Mouse (Mus musculus) gastrocnemius, adult 2 months (tissue): ENCODE results near the gene Cped1. TPM values are rescaled to one million over a fixed set of nuclear protein-coding genes. Genes with fewer than 3 reads are reported as not detected.
"Not testable (repeated sequence)": the region's sequence is repeated elsewhere in the genome, so short reads cannot be mapped to it uniquely, and the experiment has no call there.

Experiments used
- DNase-seq: peaks from one replicate; pipeline ENCODE4 v3.0.0; 2022
- H3K27ac ChIP-seq: fragments of 200-600 bp; 2 replicates; pipeline ENCODE4 v1.8.1; 2022; ENCODE audit warnings: mild to moderate bottlenecking
- H3K4me3 ChIP-seq: fragments of 200-600 bp; 2 replicates; pipeline ENCODE4 v1.8.1; 2022; ENCODE audit warnings: mild to moderate bottlenecking, moderate library complexity
- CTCF ChIP-seq: fragments of 200-600 bp; IDR thresholded peaks from 2 replicates; pipeline ENCODE4 v1.8.1; 2022; ENCODE audit warnings: antibody characterized with exemption, mild to moderate bottlenecking, moderate library complexity
- intact Hi-C: fragments of 180-260 bp; cut with DNase I; formaldehyde crosslinking; loops from one replicate; pipeline ENCODE4 v1.15.1; 2025
- total RNA-seq, 2 experiments: library from RNA; stranded (reverse); gene quantifications; 2 replicates each; pipeline ENCODE4 v1.2.3; 2021

The Cped1 gene
- total RNA-seq, 2 experiments from 2014 or later = 22.4 to 24.5 TPM

DNA sequence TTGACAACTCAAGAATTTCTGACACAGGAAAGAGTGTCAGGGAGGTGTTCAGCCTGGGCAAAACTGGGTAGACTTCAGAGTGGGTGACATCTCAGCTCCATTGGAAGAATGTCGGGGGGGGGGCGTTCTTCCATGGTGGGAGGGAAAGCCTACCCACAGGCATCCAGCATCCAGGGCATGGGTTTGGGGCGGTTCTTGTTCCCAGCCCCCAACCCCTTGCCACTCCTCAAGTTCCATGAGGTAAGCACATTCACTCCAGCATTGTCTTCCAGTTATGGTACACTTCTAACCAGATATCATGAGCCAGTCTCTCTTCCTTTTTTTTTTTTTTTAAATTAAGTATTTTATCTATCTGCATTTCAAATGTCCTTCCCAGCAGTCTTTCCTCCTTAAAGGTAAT, 118.0 kb downstream of the Cped1 start:
- intact Hi-C loops = no loop called here

DNA sequence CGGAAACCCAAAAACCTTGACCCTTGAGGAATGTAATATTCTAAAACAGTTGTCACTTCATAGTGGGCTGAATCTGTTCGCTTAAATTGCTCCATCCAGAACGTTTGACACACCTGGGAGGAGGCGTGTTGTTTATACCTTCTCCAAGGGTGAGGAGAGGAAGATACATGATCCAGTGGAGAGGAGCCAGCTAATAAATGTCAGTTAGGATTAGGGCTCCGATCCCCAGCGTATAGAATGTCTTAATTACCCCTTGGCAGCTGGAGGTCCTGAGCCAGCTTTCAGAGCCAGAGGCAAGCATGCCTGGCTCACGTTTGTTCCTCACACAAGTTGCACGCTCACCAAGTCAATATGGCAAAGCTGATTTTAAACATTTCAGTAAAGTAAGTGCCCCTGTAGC, 118.5 kb downstream of the Cped1 start:
- intact Hi-C loops = no loop called here
- DNase-seq = peak; percentile 37
- TF ChIP-seq CTCF = no peak
- H3K4me3 ChIP-seq = no peak overlapping the region
- H3K27ac ChIP-seq = no peak overlapping the region

More for the DNA sequence above, 118.0 kb downstream of the Cped1 start:
- TF ChIP-seq CTCF = no peak
- Histone ChIP-seq H3K4me3 (no peak overlapping the region), H3K27ac (no peak overlapping the region)
- no peak for DNase-seq

DNA sequence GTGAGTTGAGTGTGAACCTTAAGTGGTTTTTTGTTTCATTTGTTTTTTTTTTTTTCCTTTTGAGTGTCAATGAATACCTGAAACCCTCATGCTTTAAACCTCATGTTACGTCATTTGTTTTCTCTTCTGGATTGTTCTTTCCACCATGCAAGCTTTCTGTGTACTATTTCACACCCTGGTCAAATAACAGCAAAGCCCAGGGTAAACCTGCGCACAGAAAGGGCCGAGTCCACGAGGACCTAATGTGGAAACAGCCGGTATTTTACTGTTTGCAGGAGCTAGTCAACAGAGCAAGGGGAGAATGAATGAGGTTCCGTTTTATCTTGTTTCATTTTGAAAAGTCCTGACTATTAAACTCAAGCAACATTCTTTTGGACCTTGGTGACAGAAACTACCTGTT, 128.4 kb downstream of the Cped1 start:
- Histone ChIP-seq H3K4me3 (no peak overlapping the region), H3K27ac (no peak overlapping the region)
- no peak for TF ChIP-seq CTCF
- DNase-seq = no peak
- intact Hi-C loops = no loop called here

DNA sequence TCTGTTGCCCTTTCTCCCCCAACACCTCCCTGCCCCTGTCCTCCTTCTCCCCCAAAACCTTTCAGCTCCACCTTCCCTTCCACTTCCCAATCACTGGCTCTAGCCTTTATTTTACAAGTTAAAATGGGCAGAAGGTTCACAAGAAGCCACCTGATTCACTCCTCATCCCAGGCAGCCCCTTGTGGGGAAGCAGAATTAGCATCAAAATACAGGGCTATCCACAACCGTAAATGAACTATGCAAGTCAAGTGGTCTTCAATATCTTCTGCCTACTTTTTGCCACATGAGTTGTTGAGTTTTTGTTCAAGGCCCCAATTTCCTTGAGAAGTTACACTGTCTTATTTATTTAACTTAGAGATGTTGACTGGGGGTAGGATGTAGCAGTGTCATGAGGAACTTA, 131.0 kb downstream of the Cped1 start:
- H3K27ac ChIP-seq = no peak overlapping the region
- H3K4me3 ChIP-seq = no peak overlapping the region
- intact Hi-C loops = no loop called here
- no peak for TF ChIP-seq CTCF
- DNase-seq = no peak

DNA sequence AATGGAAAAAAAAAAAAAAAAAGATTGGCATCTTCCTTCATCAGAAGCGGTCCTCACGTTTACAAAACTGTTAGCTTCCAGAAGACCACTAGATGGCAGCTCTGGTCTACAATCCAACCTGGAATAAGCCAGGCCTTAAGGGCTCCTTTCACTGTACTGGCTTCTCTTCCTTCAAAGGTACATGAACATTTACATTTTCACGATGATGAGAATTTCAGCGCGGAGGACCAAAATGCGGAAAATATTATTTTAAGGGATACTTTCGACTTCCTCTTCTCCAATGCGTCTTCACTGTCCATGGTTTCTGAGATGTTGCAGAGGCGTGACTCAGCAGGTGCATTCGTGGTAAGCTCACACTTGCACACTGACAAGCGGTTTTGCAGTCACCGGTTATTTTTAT, 136.4 kb downstream of the Cped1 start:
- intact Hi-C loops = loop anchor here (5.0 kb wide), 1 partner anchor 370 kb away; no protein-coding TSS in a partner anchor
- peak; percentile 79 for TF ChIP-seq CTCF
- no peak overlapping the region for H3K27ac ChIP-seq

DNA sequence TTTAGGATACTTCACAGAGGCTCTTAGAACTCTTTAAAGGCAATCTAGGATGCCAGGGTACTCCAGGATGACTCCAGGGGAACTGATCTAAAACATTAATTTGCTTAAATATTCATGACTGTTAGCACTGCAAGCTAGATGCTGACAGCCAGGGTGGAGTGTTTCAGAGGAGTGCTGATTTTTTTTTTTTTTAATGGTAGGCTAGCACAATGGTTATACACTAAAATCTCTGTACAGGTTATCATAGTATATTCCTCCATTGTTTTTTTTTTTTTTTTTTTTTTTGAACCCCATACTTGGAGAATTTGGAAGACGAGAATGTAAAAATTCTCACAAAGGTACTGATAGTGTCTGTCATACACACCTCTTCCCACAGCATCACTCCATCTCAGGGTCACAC, 137.0 kb downstream of the Cped1 start:
- intact Hi-C loops = loop anchor here (5.0 kb wide), 1 partner anchor 370 kb away; no protein-coding TSS in a partner anchor
- no peak for TF ChIP-seq CTCF
- H3K4me3 ChIP-seq = no peak overlapping the region
- DNase-seq = no peak
- no peak overlapping the region for H3K27ac ChIP-seq

More for the DNA sequence above, 136.4 kb downstream of the Cped1 start:
- no peak for DNase-seq
- H3K4me3 ChIP-seq = no peak overlapping the region

DNA sequence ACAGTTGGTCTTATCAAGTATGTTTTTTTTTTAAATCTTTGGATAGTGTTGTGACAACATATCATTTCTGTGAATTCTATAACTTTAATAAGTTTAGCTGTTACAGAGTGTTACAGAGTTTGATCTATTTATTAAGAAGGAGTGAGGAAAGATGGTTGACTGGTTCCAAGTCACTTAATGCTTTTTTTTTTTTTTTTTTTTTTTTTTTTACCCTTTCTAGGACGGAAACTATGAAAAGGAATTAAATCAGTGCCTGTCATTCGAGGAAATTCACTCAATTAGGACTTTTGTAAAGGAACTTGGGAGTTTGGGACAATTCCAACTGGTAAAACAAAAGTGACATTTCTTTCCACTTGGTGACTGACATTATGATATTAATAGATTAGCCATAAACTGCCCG, 137.6 kb downstream of the Cped1 start:
- DNase-seq = no peak
- Histone ChIP-seq H3K27ac (no peak overlapping the region), H3K4me3 (no peak overlapping the region)
- TF ChIP-seq CTCF = no peak
- intact Hi-C loops = loop anchor here (5.0 kb wide), 1 partner anchor 369 kb away; no protein-coding TSS in a partner anchor

DNA sequence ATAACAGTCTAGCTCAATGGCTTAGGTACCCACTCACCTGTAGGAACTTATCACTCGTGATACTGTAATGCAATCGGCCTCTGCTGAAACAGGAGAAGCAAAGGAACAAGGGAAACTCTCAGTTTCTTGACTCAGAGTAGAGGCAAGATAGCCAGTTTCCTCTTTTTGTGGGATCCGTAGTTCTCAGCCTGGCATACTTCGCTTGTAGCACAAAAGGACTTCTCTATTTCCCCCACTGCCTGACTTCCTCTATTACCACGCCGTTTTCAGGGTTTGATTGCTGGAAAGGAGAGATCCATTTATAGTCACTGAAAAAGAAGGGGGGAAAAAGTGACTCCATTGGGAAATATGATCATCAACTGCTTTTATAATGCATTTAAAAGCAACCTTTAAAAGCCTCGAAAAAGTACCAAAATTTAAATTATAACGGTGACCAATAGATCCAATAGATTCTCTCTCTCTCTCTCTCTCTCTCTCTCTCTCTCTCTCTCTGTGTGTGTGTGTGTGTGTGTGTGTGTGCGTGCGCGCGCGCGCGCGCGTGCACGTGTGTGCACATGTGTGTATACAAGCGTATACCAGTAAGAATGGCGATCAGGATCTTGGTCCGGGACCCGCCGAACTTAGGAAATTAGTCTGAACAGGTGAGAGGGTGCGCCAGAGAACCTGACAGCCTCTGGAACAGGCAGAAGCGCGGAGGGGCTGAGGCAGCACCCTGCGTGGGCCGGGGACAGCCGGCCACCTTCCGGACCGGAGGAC, 139.0 kb downstream of the Cped1 start:
- not testable (repeated sequence) for H3K4me3 ChIP-seq, DNase-seq, H3K27ac ChIP-seq
- intact Hi-C loops = loop anchor here (5.0 kb wide), 1 partner anchor 368 kb away; no protein-coding TSS in a partner anchor

DNA sequence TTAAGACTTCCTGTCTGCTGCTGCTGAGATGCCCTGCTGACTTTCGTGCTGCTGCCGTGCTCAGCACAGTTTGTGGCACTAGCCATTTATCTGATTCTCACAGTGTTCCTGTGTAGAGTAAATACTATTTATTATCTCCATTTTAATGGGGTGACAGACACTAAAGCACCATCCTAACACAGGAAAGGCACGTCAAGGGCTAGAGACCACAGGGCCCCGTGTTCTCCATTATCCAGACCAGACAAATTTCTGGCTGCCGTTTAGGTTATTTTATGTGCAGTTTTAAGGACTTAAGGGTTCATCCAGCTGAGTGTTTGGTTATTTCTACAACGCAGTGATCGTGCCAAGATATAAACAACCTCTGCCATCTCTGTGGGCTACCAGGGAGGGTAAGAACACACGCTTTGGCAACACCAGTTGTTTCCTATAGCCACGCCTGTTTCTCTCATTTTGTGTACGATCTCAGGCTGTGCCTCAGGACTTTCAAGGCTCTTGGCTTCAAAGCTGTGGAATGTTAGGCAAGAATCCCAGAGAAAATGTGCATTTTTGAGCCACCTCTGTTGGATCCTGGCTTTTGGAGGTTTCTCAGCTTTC, 149.4 kb downstream of the Cped1 start:
- H3K27ac ChIP-seq = no peak overlapping the region
- no peak for TF ChIP-seq CTCF
- H3K4me3 ChIP-seq = no peak overlapping the region
- intact Hi-C loops = no loop called here
- no peak for DNase-seq

DNA sequence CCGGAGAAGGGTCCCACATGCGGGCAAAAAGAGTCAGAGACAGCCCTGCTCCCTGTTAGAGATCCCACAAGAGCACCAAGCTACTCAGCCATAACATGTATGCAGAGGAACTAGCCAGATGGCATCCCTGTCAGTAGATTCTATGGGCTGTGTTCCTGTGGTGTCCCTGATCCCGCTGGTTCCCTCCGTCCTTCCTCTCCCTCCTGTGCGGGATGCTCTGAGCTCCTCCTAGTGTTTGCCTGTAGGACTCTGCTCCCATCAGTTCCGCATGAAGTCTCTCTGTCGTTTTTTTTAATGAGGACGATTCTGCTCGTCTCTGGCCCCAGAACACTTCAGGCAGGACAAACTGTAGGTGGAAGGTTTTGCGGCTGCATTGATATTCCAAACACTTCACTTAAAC, 151.1 kb downstream of the Cped1 start:
- intact Hi-C loops = no loop called here
- DNase-seq = no peak
- no peak for TF ChIP-seq CTCF
- H3K4me3 ChIP-seq = no peak overlapping the region
- H3K27ac ChIP-seq = no peak overlapping the region

DNA sequence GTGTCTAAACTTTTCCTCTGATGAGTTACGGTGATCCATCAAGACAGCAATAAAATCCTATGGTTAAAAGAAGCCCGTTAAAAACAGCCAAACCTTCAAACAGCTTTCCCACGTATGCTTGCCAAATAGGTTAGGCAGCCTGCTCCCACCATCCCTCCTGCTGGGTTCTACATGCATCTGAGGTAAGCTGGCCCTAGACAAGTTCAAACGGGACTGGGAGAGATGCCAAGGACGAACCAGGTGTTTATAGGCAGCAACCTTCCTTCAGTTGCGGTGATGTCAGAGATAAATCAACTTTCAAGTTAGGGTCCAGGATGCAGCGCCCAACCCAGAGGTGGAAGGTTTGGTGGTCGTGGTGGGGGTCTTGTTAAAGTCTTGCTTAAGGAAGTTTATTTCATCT, 155.1 kb downstream of the Cped1 start:
- no peak for DNase-seq
- no peak for TF ChIP-seq CTCF
- intact Hi-C loops = no loop called here
- H3K4me3 ChIP-seq = no peak overlapping the region
- no peak overlapping the region for H3K27ac ChIP-seq

DNA sequence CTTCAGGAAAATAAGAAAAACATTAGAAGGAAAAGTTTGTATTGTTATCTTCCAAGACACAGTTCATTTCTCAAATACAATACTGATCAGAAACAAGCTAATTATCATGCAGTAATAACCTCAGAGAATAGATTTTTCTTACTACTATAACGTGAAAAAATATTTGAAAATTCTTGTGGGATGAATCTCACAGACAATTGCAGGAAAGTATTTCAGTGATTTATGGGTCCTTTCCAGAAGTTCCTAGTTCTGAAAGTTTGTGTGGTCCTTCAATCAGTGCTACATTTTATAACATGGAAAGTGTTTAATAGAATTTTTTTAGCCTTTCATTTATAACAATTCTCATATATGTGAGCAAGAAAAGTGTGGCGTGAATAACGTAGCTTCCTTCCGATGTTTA, 161.5 kb downstream of the Cped1 start:
- DNase-seq = no peak
- TF ChIP-seq CTCF = no peak
- intact Hi-C loops = no loop called here
- no peak overlapping the region for H3K4me3 ChIP-seq
- H3K27ac ChIP-seq = no peak overlapping the region

DNA sequence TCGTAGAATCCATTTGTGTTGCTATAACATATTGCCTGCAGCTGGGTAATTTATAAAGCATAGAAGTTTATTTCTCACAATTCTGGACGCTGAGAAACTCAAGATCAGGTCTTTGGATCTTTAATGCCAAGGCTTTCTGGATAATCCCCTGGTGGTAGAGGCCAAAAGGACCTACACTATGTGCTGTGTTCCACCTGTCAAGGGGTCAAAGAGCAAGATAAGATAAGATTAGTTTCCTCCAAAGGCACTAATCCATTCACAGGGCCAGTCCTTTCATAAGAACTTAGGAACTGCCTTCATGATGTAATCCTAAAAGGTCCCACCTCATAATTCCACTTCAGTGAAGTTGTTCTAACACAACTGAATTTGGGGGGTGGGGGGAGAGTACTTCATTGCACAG, 162.8 kb downstream of the Cped1 start:
- no peak for DNase-seq
- intact Hi-C loops = no loop called here
- no peak overlapping the region for H3K4me3 ChIP-seq
- H3K27ac ChIP-seq = no peak overlapping the region
- TF ChIP-seq CTCF = no peak

DNA sequence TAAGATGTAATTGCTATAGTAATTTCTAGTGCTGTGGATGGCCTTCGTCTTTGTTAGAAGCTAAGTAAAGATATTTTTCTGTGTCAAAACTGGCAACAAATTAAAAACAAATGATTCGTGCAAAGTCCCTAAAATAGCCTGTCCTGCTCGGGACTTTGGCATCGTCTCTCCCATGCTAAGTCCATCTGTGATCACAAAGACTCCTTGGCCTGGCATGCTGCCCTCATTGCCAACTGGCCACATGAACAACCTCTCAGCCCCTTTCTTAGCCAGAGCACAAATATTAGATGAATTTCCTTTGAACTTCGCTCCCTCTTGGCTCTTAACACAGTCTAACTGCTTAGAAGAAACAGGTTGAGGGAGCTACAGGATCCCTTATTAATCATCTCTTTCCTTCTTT, 171.7 kb downstream of the Cped1 start:
- Histone ChIP-seq H3K4me3 (no peak overlapping the region), H3K27ac (no peak overlapping the region)
- intact Hi-C loops = no loop called here
- DNase-seq = peak; percentile 41
- TF ChIP-seq CTCF = no peak
